Mouse (Mus musculus): ENCODE results near the gene Ptgr1.

The Ptgr1 gene

GRCm38 (mm10) chr4:58925664-58926063 lies 61.3 kb downstream of the Ptgr1 start:
- DNase-seq: no peak

- DNase-seq: no peak
Measured at GRCm38 (mm10) chr4:58923933-58924332, 63.0 kb downstream of the Ptgr1 start.
